Mouse (Mus musculus): ENCODE measurements around the gene Cradd. TPM values are rescaled to one million over a fixed set of nuclear protein-coding genes. Genes with fewer than 3 reads are reported as not detected.
A peak's percentile ranks its signal among the peaks of the same experiment; 100 is the strongest.

Gene Cradd
- polyA plus RNA-seq, 1 experiment from 2014 or later, result 13.6 TPM

DNA sequence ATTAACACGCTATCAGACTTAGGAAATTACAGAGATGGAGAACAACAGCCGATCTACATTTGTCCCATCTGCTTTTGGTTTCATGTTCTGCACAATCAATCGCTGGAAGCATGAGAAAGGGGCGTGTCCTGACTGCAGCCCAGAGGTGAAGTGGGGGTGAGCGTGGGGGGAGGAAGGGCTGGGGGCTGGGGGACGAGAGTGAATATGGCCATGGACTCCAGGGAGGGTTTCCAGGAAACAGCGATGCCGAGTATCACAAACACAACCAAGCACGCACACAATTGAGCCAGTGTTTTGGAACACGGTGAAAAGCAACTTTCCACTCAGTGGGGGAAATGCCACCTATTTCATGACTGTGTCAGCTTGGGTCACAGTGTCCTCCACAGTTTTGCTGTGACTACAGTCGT is 130.1 kb downstream of the Cradd start:
- no peak overlapping the region for H3K4me3 ChIP-seq (ENCODE audit: low read depth, low read length)
- H3K27ac ChIP-seq (ENCODE audit: low read depth, low read length), result 0 out of 2 replicates have a peak overlapping the region, but pooled peaks have one; percentile 28
- peaks cover 8% of the 10 kb centered on the region for H3K4me1 ChIP-seq (ENCODE audit: control insufficient read depth, insufficient read depth, low read length)
- H3K36me3 ChIP-seq (ENCODE audit: control insufficient read depth, insufficient read depth, low read length), result no peaks in the 10 kb centered on the region
- H3K27me3 ChIP-seq (ENCODE audit: control insufficient read depth, insufficient read depth, low read length), result no peaks in the 10 kb centered on the region
- no peak overlapping the region for H3K4me2 ChIP-seq (ENCODE audit: low read depth, low read length)
- WGBS, result 55% methylated on average over 11 of the region's 11 CpGs
- no peak for ATAC-seq (ENCODE audit: low read depth)
- no peak overlapping the region for H3K9ac ChIP-seq (replicated peaks; ENCODE audit: low read depth, low read length)
- no peaks in the 10 kb centered on the region for H3K9me3 ChIP-seq (ENCODE audit: control insufficient read depth, low read length)

DNA sequence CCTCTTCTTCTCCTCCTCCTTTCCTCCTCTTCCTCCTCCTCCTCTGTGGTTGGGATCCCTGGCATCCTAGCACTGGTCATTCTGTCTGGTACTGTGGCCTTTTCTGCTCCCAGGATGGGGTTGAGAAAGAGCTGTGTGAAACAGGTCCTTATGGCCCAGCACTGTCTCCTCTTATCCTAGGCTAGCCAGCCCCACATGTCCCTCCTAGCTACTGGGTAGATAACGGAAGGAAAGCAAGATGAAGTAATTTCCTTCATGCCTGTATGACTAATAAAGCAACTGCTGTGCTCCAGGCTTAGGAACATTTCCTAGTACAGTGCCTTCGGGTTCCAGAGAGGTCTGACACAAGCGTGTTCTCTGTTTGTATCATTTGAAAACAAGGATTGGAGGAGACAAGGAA is 132.1 kb downstream of the Cradd start:
- Histone ChIP-seq H3K27me3 (ENCODE audit: control insufficient read depth, insufficient read depth, low read length) (no peaks in the 10 kb centered on the region), H3K36me3 (ENCODE audit: control insufficient read depth, insufficient read depth, low read length) (no peaks in the 10 kb centered on the region), H3K9me3 (ENCODE audit: control insufficient read depth, low read length) (no peaks in the 10 kb centered on the region), H3K4me1 (ENCODE audit: control insufficient read depth, insufficient read depth, low read length) (peaks cover 8% of the 10 kb centered on the region), H3K4me3 (ENCODE audit: low read depth, low read length) (no peak overlapping the region), H3K4me2 (ENCODE audit: low read depth, low read length) (no peak overlapping the region), H3K9ac (replicated peaks; ENCODE audit: low read depth, low read length) (no peak overlapping the region), H3K27ac (ENCODE audit: low read depth, low read length) (no peak overlapping the region)
- 79% methylated on average over 3 of the region's 3 CpGs for WGBS
- no peak for ATAC-seq (ENCODE audit: low read depth)

DNA sequence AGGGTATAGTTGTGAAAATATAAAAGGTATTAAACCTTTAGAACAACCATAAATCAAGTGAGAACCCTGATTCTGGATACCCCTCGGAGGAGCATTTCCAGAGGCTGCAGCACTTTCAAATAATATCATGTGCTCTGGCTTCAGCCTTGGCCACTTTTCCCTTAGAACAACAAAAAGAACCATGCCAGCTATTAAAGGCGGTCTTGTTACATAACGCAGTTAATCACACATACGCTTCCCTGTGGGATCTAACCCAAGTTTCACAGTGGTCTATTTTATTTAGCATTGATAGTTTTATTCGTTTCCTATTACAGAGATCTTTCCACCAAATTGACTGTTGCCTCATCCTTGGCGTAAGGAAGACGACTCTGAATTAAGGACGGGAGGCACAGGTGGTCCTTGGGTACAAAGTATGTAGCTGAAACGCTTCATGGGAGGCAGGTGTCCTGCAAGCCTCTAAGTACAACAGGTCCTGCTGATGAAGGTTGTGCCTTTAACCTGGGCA is 132.7 kb downstream of the Cradd start:
- H3K4me2 ChIP-seq (ENCODE audit: low read depth, low read length), result no peak overlapping the region
- no peaks in the 10 kb centered on the region for H3K9me3 ChIP-seq (ENCODE audit: control insufficient read depth, low read length)
- no peaks in the 10 kb centered on the region for H3K36me3 ChIP-seq (ENCODE audit: control insufficient read depth, insufficient read depth, low read length)
- H3K27ac ChIP-seq (ENCODE audit: low read depth, low read length), result no peak overlapping the region
- peaks cover 8% of the 10 kb centered on the region for H3K4me1 ChIP-seq (ENCODE audit: control insufficient read depth, insufficient read depth, low read length)
- ATAC-seq (ENCODE audit: low read depth), result no peak
- no peak overlapping the region for H3K4me3 ChIP-seq (ENCODE audit: low read depth, low read length)
- 81% methylated on average over 9 of the region's 9 CpGs for WGBS
- no peaks in the 10 kb centered on the region for H3K27me3 ChIP-seq (ENCODE audit: control insufficient read depth, insufficient read depth, low read length)
- H3K9ac ChIP-seq (replicated peaks; ENCODE audit: low read depth, low read length), result no peak overlapping the region

DNA sequence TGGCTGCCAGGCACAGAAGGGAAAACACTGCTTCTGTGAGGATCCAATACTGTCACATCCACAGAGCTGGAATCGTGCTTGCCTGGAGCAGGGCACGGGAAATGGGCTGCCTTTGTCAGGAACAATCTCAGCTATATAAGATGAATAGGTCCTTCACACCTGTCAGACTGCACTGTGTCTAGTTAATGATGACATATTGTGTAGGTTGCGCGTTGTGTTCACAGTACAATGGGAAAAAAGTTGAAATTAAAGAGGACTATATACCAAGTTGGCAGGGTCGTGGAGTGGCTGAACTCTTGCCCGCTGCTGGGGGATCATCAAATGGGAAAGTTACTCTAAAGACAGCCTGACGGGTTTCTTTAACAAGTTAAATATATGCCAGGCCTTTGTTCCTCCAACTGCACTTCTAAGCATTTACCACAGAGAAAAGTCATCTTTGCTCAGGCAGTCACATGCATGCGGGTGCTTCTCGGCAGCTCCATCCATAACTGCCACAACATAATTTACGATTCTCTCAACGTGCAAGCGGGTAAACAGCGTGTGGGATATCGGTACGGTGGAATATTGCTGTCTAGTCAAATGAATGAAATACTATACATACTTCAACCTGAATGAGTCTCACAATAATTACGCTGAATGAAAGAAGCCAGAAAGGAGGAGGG is 134.3 kb downstream of the Cradd start:
- H3K9ac ChIP-seq (replicated peaks; ENCODE audit: low read depth, low read length), result no peak overlapping the region
- WGBS, result 22% methylated on average over 16 of the region's 16 CpGs
- H3K4me1 ChIP-seq (ENCODE audit: control insufficient read depth, insufficient read depth, low read length), result peaks cover 8% of the 10 kb centered on the region
- ATAC-seq (ENCODE audit: low read depth), result peak; percentile 45; the same call in 1 of the 2 replicates
- H3K27ac ChIP-seq (ENCODE audit: low read depth, low read length), result no peak overlapping the region
- H3K9me3 ChIP-seq (ENCODE audit: control insufficient read depth, low read length), result no peaks in the 10 kb centered on the region; the same call in 1 of the 2 replicates
- H3K36me3 ChIP-seq (ENCODE audit: control insufficient read depth, insufficient read depth, low read length), result no peaks in the 10 kb centered on the region
- H3K27me3 ChIP-seq (ENCODE audit: control insufficient read depth, insufficient read depth, low read length), result no peaks in the 10 kb centered on the region
- H3K4me2 ChIP-seq (ENCODE audit: low read depth, low read length), result no peak overlapping the region
- H3K4me3 ChIP-seq (ENCODE audit: low read depth, low read length), result no peak overlapping the region

DNA sequence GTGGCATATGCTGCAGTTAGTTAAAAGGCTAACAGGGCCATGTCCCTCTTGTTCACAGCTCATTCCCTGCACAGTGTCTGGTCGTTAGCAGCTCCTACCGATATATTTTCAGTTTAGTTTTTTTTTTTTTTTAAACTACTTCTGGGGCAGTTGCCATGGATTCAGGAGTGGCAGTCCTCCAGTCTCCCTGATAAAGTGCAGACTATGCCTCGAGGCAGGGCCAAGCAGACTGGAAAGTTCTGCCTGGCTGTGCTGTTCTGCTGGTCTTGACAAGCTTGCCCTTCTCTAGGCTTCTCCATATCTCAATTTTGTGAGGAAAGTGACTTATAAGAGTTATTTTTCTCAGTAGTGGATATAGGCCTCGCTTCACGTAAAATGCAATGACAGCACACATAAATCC is 139.7 kb downstream of the Cradd start:
- no peaks in the 10 kb centered on the region for H3K36me3 ChIP-seq (ENCODE audit: control insufficient read depth, insufficient read depth, low read length)
- 67% methylated on average over 5 of the region's 5 CpGs for WGBS
- no peak overlapping the region for H3K9ac ChIP-seq (replicated peaks; ENCODE audit: low read depth, low read length)
- H3K4me2 ChIP-seq (ENCODE audit: low read depth, low read length), result no peak overlapping the region
- H3K27me3 ChIP-seq (ENCODE audit: control insufficient read depth, insufficient read depth, low read length), result no peaks in the 10 kb centered on the region
- 0 out of 2 replicates have a peak, but pooled peaks have one; percentile 32 for ATAC-seq (ENCODE audit: low read depth)
- no peaks in the 10 kb centered on the region; the same call in 1 of the 2 replicates for H3K9me3 ChIP-seq (ENCODE audit: control insufficient read depth, low read length)
- H3K27ac ChIP-seq (ENCODE audit: low read depth, low read length), result no peak overlapping the region
- no peak overlapping the region for H3K4me3 ChIP-seq (ENCODE audit: low read depth, low read length)
- H3K4me1 ChIP-seq (ENCODE audit: control insufficient read depth, insufficient read depth, low read length), result peaks cover 3% of the 10 kb centered on the region

DNA sequence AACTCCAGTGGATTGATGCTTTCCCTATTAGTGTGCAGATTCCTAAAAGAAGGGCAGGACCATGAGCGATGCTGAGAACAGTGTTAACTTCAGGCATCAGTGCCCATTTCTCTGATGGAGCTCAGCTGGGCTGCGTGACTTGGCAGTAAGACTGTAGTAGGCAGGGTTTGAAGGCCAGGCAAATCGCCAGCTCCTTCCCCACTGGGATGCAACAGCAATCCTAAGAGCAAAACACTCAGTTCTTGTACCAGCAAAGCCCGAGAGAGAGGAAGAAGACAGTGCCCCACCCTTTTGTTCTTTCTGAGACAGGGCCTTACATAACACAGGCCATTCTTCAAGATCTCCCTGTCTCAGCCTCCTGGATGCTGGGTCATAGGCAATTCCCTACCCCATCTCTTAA is 140.9 kb downstream of the Cradd start:
- no peaks in the 10 kb centered on the region; the same call in 1 of the 2 replicates for H3K9me3 ChIP-seq (ENCODE audit: control insufficient read depth, low read length)
- H3K4me2 ChIP-seq (ENCODE audit: low read depth, low read length), result no peak overlapping the region
- H3K36me3 ChIP-seq (ENCODE audit: control insufficient read depth, insufficient read depth, low read length), result no peaks in the 10 kb centered on the region
- no peak overlapping the region for H3K4me3 ChIP-seq (ENCODE audit: low read depth, low read length)
- peak; percentile 60 for ATAC-seq (ENCODE audit: low read depth)
- H3K27me3 ChIP-seq (ENCODE audit: control insufficient read depth, insufficient read depth, low read length), result no peaks in the 10 kb centered on the region
- peaks cover 3% of the 10 kb centered on the region for H3K4me1 ChIP-seq (ENCODE audit: control insufficient read depth, insufficient read depth, low read length)
- WGBS, result 46% methylated on average over 4 of the region's 4 CpGs
- H3K9ac ChIP-seq (replicated peaks; ENCODE audit: low read depth, low read length), result no peak overlapping the region
- no peak overlapping the region for H3K27ac ChIP-seq (ENCODE audit: low read depth, low read length)

DNA sequence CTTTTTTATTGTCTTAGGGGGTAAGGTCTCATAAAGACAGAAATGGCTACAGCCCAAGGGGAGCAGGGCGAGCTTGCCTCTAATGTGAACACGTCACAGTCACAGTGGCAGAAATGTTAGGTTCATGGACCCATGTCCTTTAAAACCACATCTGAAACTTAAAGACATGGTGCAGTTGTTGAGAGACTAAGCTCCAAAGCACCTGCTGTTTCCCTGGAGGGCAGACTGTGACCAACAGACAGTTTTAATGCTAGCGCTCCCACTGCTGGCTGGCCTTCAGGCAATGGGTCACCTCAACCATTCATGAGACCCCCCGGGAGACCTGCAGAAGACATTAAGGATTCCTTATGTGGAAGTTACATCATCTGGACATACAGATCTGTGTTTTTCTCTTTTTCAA is 141.5 kb downstream of the Cradd start:
- 76% methylated on average over 4 of the region's 4 CpGs for WGBS

DNA sequence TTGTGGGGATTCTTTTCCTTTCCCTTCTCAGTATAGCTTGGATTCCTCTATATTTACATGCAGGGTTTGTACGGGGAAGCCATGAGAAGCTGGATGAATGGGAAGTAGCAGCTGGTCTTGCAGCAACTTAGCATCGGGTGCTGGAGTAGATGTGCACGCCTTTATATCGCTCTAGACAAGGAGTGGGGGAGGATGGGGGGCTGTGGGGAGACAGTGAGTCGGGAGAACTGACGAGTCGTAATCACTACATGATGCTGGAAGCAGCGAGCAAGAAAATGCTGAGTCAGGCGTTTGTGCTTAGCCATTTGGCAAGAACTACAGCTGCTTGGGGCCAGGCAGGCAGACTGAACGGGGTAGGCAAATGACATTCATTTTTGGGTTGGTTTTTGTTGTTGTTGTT is 142.4 kb downstream of the Cradd start:
- Histone ChIP-seq H3K4me1 (ENCODE audit: control insufficient read depth, insufficient read depth, low read length) (peaks cover 3% of the 10 kb centered on the region), H3K27ac (ENCODE audit: low read depth, low read length) (peak overlapping the region; percentile 60), H3K4me2 (ENCODE audit: low read depth, low read length) (0 out of 2 replicates have a peak overlapping the region, but pooled peaks have one; percentile 22), H3K36me3 (ENCODE audit: control insufficient read depth, insufficient read depth, low read length) (no peaks in the 10 kb centered on the region), H3K9ac (replicated peaks; ENCODE audit: low read depth, low read length) (no peak overlapping the region; the same call in 1 of the 2 replicates), H3K27me3 (ENCODE audit: control insufficient read depth, insufficient read depth, low read length) (no peaks in the 10 kb centered on the region), H3K9me3 (ENCODE audit: control insufficient read depth, low read length) (no peaks in the 10 kb centered on the region; the same call in 1 of the 2 replicates), H3K4me3 (ENCODE audit: low read depth, low read length) (no peak overlapping the region)
- WGBS, result 46% methylated on average over 10 of the region's 10 CpGs
- ATAC-seq (ENCODE audit: low read depth), result peak; percentile 62

More for the DNA sequence above, 141.5 kb downstream of the Cradd start:
- H3K9ac ChIP-seq (replicated peaks; ENCODE audit: low read depth, low read length), result no peak overlapping the region
- no peaks in the 10 kb centered on the region for H3K27me3 ChIP-seq (ENCODE audit: control insufficient read depth, insufficient read depth, low read length)
- no peak overlapping the region for H3K4me2 ChIP-seq (ENCODE audit: low read depth, low read length)
- ATAC-seq (ENCODE audit: low read depth), result no peak
- H3K9me3 ChIP-seq (ENCODE audit: control insufficient read depth, low read length), result no peaks in the 10 kb centered on the region; the same call in 1 of the 2 replicates
- H3K27ac ChIP-seq (ENCODE audit: low read depth, low read length), result no peak overlapping the region
- no peak overlapping the region for H3K4me3 ChIP-seq (ENCODE audit: low read depth, low read length)
- peaks cover 3% of the 10 kb centered on the region for H3K4me1 ChIP-seq (ENCODE audit: control insufficient read depth, insufficient read depth, low read length)
- no peaks in the 10 kb centered on the region for H3K36me3 ChIP-seq (ENCODE audit: control insufficient read depth, insufficient read depth, low read length)

DNA sequence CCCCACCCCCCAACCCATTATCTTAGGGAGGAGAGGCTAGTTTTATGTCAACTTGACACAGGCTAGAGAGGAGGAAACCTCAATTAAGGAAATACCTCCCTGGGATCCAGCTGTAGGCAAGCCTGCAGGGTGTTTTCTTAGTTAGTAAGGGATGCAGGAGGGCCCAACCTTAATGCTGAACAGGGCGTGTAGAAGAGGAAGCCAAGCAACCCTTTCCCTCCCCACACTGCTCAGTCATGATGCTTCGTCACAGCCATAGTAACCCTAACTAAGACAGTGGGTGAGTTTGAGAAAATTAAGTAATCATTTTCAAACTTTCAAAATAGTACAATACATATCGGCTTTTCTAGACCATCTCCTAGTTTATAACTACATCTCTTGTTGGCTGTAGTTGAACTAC is 143.0 kb downstream of the Cradd start:
- Histone ChIP-seq H3K36me3 (ENCODE audit: control insufficient read depth, insufficient read depth, low read length) (no peaks in the 10 kb centered on the region), H3K9me3 (ENCODE audit: control insufficient read depth, low read length) (no peaks in the 10 kb centered on the region; the same call in 1 of the 2 replicates), H3K9ac (replicated peaks; ENCODE audit: low read depth, low read length) (no peak overlapping the region), H3K4me3 (ENCODE audit: low read depth, low read length) (no peak overlapping the region), H3K4me2 (ENCODE audit: low read depth, low read length) (no peak overlapping the region), H3K27me3 (ENCODE audit: control insufficient read depth, insufficient read depth, low read length) (no peaks in the 10 kb centered on the region), H3K27ac (ENCODE audit: low read depth, low read length) (no peak overlapping the region), H3K4me1 (ENCODE audit: control insufficient read depth, insufficient read depth, low read length) (peaks cover 3% of the 10 kb centered on the region)
- no peak for ATAC-seq (ENCODE audit: low read depth)
- 86% methylated on average over 3 of the region's 3 CpGs for WGBS
